Mouse (Mus musculus) stomach, postnatal 0 days (tissue): ENCODE results near the gene Tnfaip2. TPM values are rescaled to one million over a fixed set of nuclear protein-coding genes. Genes with fewer than 3 reads are reported as not detected.
A peak's percentile ranks its signal among the peaks of the same experiment; 100 is the strongest.

Experiments used
- ATAC-seq: fragments of 200-750 bp; cut with Nextera tagmentation; 2 replicates; pipeline ENCODE4 v1.8.0; 2017; ENCODE audit not compliant: low FRiP score, low TSS enrichment
- DNase-seq: peaks from one replicate; pipeline ENCODE4 v3.0.0-alpha.2; 2016; ENCODE audit warnings: low spot score
- H3K27ac ChIP-seq: fragments of 300-500 bp; sonication (generic); replicated peaks from 2 replicates; pipeline ENCODE4 v1.5.1; 2014; ENCODE audit warnings: mild to moderate bottlenecking, control low read depth
- H3K27me3 ChIP-seq: fragments of 300-500 bp; sonication (generic); 2 replicates; pipeline ENCODE4 v1.6.1; 2014; ENCODE audit warnings: low read length; ENCODE audit not compliant: control insufficient read depth, insufficient read depth
- H3K36me3 ChIP-seq: fragments of 300-500 bp; sonication (generic); 2 replicates; pipeline ENCODE4 v1.6.1; 2014; ENCODE audit warnings: low read length, mixed read lengths; ENCODE audit not compliant: control insufficient read depth, insufficient read depth
- H3K4me1 ChIP-seq: fragments of 300-500 bp; sonication (generic); replicated peaks from 2 replicates; pipeline ENCODE4 v1.6.1; 2014; ENCODE audit warnings: antibody characterized with exemption; ENCODE audit not compliant: control insufficient read depth, insufficient read depth
- H3K4me2 ChIP-seq: fragments of 300-500 bp; sonication (generic); replicated peaks from 2 replicates; pipeline ENCODE4 v1.6.1; 2014; ENCODE audit warnings: low read depth, mild to moderate bottlenecking, control low read depth, moderate library complexity
- H3K4me3 ChIP-seq: fragments of 300-500 bp; sonication (generic); 2 replicates; pipeline ENCODE4 v1.5.1; 2014; ENCODE audit warnings: low read depth, low read length, control low read depth
- H3K9ac ChIP-seq: fragments of 300-500 bp; sonication (generic); 2 replicates; pipeline ENCODE4 v1.6.1; 2014; ENCODE audit warnings: mild to moderate bottlenecking, low read length, control low read depth, mixed read lengths
- H3K9me3 ChIP-seq: fragments of 300-500 bp; sonication (generic); 2 replicates; pipeline ENCODE4 v1.6.1; 2016; ENCODE audit warnings: low read length; ENCODE audit not compliant: control insufficient read depth
- CTCF ChIP-seq: IDR thresholded peaks from 2 replicates; pipeline ENCODE4 v1.5.1; 2016; ENCODE audit warnings: antibody characterized with exemption, low read depth, mild to moderate bottlenecking, moderate library complexity
- EP300 ChIP-seq: optimal IDR thresholded peaks from 2 replicates; pipeline ENCODE3; 2016; ENCODE audit warnings: antibody characterized with exemption
- WGBS: fragments of 180-500 bp; shearing (Covaris S2); extraction: QIAGEN DNeasy Blood & Tissue Kit; methylation state at CpG from one replicate; pipeline ENCODE4 v1.1.7; 2014; 5-methylcytosine and 5-hydroxymethylcytosine counted together
- polyA plus RNA-seq: library from polyadenylated mRNA; unstranded; fragments of >200 nt; fragmentation: Nextera tagmentation; extraction: Ambion mirVana; gene quantifications from 2 replicates; pipeline ENCODE4 v1.2.1, GENCODE M21; 2015

Tnfaip2 gene
- polyA plus RNA-seq, 1 experiment from 2014 or later = 15.6 TPM

- TF ChIP-seq EP300 (no peak), CTCF (no peak)
- H3K4me2 ChIP-seq = no peak overlapping the region
- H3K27me3 ChIP-seq = no peaks in the 10 kb centered on the region
- no peak overlapping the region for H3K4me3 ChIP-seq
- no peak overlapping the region for H3K27ac ChIP-seq
- H3K36me3 ChIP-seq = no peaks in the 10 kb centered on the region
- WGBS = 75% methylated on average over 7 of the region's 7 CpGs
- DNase-seq = no peak
- ATAC-seq = no peak
- no peaks in the 10 kb centered on the region for H3K9me3 ChIP-seq
- H3K4me1 ChIP-seq = no peaks in the 10 kb centered on the region
- H3K9ac ChIP-seq = no peak overlapping the region
Observed at GRCm38 (mm10) chr12:111468206-111468605, 25.9 kb downstream of the Tnfaip2 start.

GRCm38 (mm10) chr12:111469507-111469906 is 27.2 kb downstream of the Tnfaip2 start:
- H3K4me2 ChIP-seq = no peak overlapping the region
- H3K9me3 ChIP-seq = no peaks in the 10 kb centered on the region
- no peaks in the 10 kb centered on the region for H3K4me1 ChIP-seq
- H3K36me3 ChIP-seq = no peaks in the 10 kb centered on the region
- DNase-seq (peak; percentile 70), ATAC-seq (peak; percentile 65; the same call in 1 of the 2 replicates)
- 12% methylated on average over 8 of the region's 8 CpGs for WGBS
- H3K27ac ChIP-seq = no peak overlapping the region
- TF ChIP-seq EP300 (no peak), CTCF (peak; percentile 88)
- H3K9ac ChIP-seq = no peak overlapping the region
- H3K27me3 ChIP-seq = no peaks in the 10 kb centered on the region
- H3K4me3 ChIP-seq = no peak overlapping the region

- TF ChIP-seq EP300 (peak; percentile 66), CTCF (no peak)
- ATAC-seq (peak; percentile 46), DNase-seq (no peak)
- no peaks in the 10 kb centered on the region for H3K36me3 ChIP-seq
- H3K4me3 ChIP-seq = no peak overlapping the region
- H3K4me1 ChIP-seq = no peaks in the 10 kb centered on the region; the same call in 1 of the 2 replicates
- no peak overlapping the region for H3K4me2 ChIP-seq
- H3K9ac ChIP-seq = no peak overlapping the region
- no peaks in the 10 kb centered on the region for H3K9me3 ChIP-seq
- H3K27ac ChIP-seq = no peak overlapping the region
- no peaks in the 10 kb centered on the region for H3K27me3 ChIP-seq
- WGBS = 35% methylated on average over 1 of the region's 1 CpGs
Observed at GRCm38 (mm10) chr12:111471119-111471518, 28.9 kb downstream of the Tnfaip2 start.

GRCm38 (mm10) chr12:111471721-111472120 is 29.5 kb downstream of the Tnfaip2 start:
- H3K4me3 ChIP-seq = no peak overlapping the region
- H3K27ac ChIP-seq = no peak overlapping the region
- no peaks in the 10 kb centered on the region for H3K36me3 ChIP-seq
- 56% methylated on average over 3 of the region's 3 CpGs for WGBS
- no peak for ATAC-seq
- H3K27me3 ChIP-seq = no peaks in the 10 kb centered on the region
- H3K9me3 ChIP-seq = no peaks in the 10 kb centered on the region
- DNase-seq = no peak
- no peak overlapping the region for H3K4me2 ChIP-seq
- H3K9ac ChIP-seq = no peak overlapping the region
- no peak for TF ChIP-seq CTCF
- no peaks in the 10 kb centered on the region; the same call in 1 of the 2 replicates for H3K4me1 ChIP-seq

GRCm38 (mm10) chr12:111472886-111473285 is 30.6 kb downstream of the Tnfaip2 start:
- Histone ChIP-seq H3K4me3 (no peak overlapping the region), H3K36me3 (no peaks in the 10 kb centered on the region), H3K9ac (no peak overlapping the region), H3K27ac (no peak overlapping the region), H3K27me3 (no peaks in the 10 kb centered on the region), H3K4me2 (no peak overlapping the region), H3K9me3 (no peaks in the 10 kb centered on the region), H3K4me1 (no peaks in the 10 kb centered on the region; the same call in 1 of the 2 replicates)
- DNase-seq (no peak), ATAC-seq (no peak)
- 58% methylated on average over 5 of the region's 5 CpGs for WGBS
- TF ChIP-seq EP300 (no peak), CTCF (no peak)

- Histone ChIP-seq H3K4me2 (no peak overlapping the region), H3K27ac (no peak overlapping the region; the same call in 1 of the 2 replicates), H3K9me3 (no peaks in the 10 kb centered on the region), H3K4me1 (no peaks in the 10 kb centered on the region; the same call in 1 of the 2 replicates), H3K9ac (no peak overlapping the region), H3K4me3 (no peak overlapping the region), H3K36me3 (no peaks in the 10 kb centered on the region), H3K27me3 (no peaks in the 10 kb centered on the region)
- TF ChIP-seq CTCF = no peak
- TF ChIP-seq EP300 = no peak
- WGBS = 92% methylated on average over 3 of the region's 3 CpGs
- ATAC-seq (no peak), DNase-seq (no peak)
Observed at GRCm38 (mm10) chr12:111474384-111474783, 32.1 kb downstream of the Tnfaip2 start.
